Mouse (Mus musculus): ENCODE measurements at regions not wholly inside any gene's neighbourhood (a gene's known extent, or its start where the extent isn't known, plus 50 kb on each side); places are given as distances from the start of the nearest gene placed in this dataset.

DNA sequence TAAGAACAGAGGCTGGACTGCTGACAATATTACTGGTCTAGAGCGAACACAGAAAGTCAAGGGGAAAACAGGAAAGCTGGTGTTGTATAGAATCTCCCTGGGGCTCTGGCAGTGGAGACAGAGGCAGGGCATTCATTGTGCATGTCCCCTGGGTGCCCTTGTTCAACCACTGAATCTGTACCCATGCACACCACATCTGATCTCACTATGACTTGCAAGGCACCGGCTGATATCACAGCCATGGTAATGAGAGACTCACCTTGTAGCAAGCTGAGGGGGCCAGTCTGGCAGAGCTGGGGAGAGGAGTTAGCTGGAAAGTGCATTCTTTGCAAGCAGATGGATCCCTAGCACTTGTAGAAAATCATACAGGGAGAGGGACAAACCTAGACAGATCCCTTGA, 522.5 kb downstream of the 1700129C05Rik start:
- no peak for TF ChIP-seq EP300 (IDR thresholded peaks at IDR 0.05; ENCODE audit: low read depth in 1 of 2, low read length in 2 of 2)
- TF ChIP-seq POLR2A (IDR thresholded peaks at IDR 0.05; ENCODE audit: control insufficient read depth in 1 of 2, insufficient read depth in 1 of 2, low read depth in 1 of 2, low read length in 2 of 2, poor library complexity in 1 of 2) = no peak
- no peak for TF ChIP-seq CHD2 (IDR thresholded peaks at IDR 0.05; ENCODE audit: low read length)
- no peak for TF ChIP-seq ZC3H11A (IDR thresholded peaks at IDR 0.05; ENCODE audit: low read depth, low read length)
- no peak for TF ChIP-seq ZNF384 (IDR thresholded peaks at IDR 0.05; ENCODE audit: low read depth, low read length)
- no peak for TF ChIP-seq MAFK (IDR thresholded peaks at IDR 0.05; ENCODE audit: borderline replicate concordance, low read depth, low read length)
- no peak for TF ChIP-seq ZKSCAN1 (IDR thresholded peaks at IDR 0.05; ENCODE audit: low read depth, low read length)

All from MEL (cell line).